Mouse (Mus musculus): ENCODE measurements at regions not wholly inside any gene's neighbourhood (a gene's known extent, or its start where the extent isn't known, plus 50 kb on each side); places are given as distances from the start of the nearest gene placed in this dataset.

GRCm38 (mm10) chr13:84398476-84399344, 176.6 kb downstream of the Tmem161b start:
- ATAC-seq (ENCODE audit: extremely low read depth, insufficient number of reproducible peaks, low FRiP score, poor library complexity, severe bottlenecking): no peak

GRCm38 (mm10) chr13:84399345-84400170, 177.5 kb downstream of the Tmem161b start:
- no peak for ATAC-seq (ENCODE audit: extremely low read depth, insufficient number of reproducible peaks, low FRiP score, poor library complexity, severe bottlenecking)

GRCm38 (mm10) chr13:84401006-84401405, 178.9 kb downstream of the Tmem161b start:
- no peak for ATAC-seq (ENCODE audit: extremely low read depth, insufficient number of reproducible peaks, low FRiP score, poor library complexity, severe bottlenecking)

- no peak for ATAC-seq (ENCODE audit: extremely low read depth, insufficient number of reproducible peaks, low FRiP score, poor library complexity, severe bottlenecking)
Observed at GRCm38 (mm10) chr13:84404566-84405194, 182.6 kb downstream of the Tmem161b start.

- no peak for ATAC-seq (ENCODE audit: extremely low read depth, insufficient number of reproducible peaks, low FRiP score, poor library complexity, severe bottlenecking)
Observed at GRCm38 (mm10) chr13:84434444-84434843, 212.3 kb downstream of the Tmem161b start.

- ATAC-seq (ENCODE audit: extremely low read depth, insufficient number of reproducible peaks, low FRiP score, poor library complexity, severe bottlenecking): no peak
Observed at GRCm38 (mm10) chr13:84437586-84438443, 215.7 kb downstream of the Tmem161b start.

- no peak for ATAC-seq (ENCODE audit: extremely low read depth, insufficient number of reproducible peaks, low FRiP score, poor library complexity, severe bottlenecking)
Observed at GRCm38 (mm10) chr13:84438444-84438766, 216.3 kb downstream of the Tmem161b start.

GRCm38 (mm10) chr13:84448514-84448913, 226.4 kb downstream of the Tmem161b start:
- no peak for ATAC-seq (ENCODE audit: extremely low read depth, insufficient number of reproducible peaks, low FRiP score, poor library complexity, severe bottlenecking)

- no peak for ATAC-seq (ENCODE audit: extremely low read depth, insufficient number of reproducible peaks, low FRiP score, poor library complexity, severe bottlenecking)
Observed at GRCm38 (mm10) chr13:84449001-84449551, 227.0 kb downstream of the Tmem161b start.
